Comparison of ENCODE assay signal across 9 mouse cellular contexts in the genomic region with DNA sequence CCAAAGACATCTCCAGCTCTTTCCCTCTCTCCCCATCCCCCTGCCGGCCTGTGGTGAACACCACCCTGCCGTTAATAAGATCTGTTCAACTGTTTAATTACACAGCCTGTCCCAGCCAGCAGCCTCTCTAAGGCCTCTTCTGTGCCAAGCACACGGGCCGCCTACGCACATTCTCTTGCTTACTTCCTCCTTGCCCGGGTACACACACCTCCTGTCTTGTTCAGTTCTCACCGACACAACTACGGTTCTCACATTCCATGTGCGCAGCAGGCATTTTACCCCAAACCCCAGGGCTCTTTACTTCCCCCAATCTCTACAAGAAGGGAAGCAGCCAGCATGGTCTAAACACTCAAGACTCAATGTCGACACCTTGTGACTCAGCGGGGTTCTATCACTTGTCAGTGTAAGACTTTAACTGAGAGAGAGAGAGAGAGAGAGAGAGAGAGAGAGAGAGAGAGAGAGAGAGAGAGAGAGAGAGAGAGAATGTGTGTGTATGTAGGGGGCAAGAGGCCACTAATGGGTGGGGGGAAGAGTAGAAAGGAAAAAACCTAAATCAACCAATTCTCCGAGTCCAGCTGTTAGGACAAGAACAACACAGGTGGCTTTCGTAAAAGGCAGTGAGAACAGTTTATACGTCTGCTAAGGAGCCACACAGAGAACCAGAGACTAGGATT.
DNase-seq lines count a peak whose midpoint lies in the region; ATAC-seq and TF ChIP-seq lines count a peak whose summit lies in the region.
"Had no signal": no experiment of that assay in that cellular context is flagged by ENCODE, and none has a peak within 500 bp of the region (broad histone marks: within the 10 kb centered on the region; RNA-seq: fewer than 3 reads in every experiment).

No protein-coding gene starts in this region.

- WGBS in liver, postnatal 0 days (ENCODE audit: insufficient replicate concordance) = 58% methylated on average over 14 of the region's 14 CpGs
- WGBS in liver, embryonic 11.5 days = 62% methylated on average over 14 of the region's 14 CpGs

- H3K4me2 ChIP-seq in liver, postnatal 0 days (ENCODE audit: low read depth, low read length) = no peak overlapping the region
- H3K4me2 ChIP-seq in liver, embryonic 11.5 days = no peak overlapping the region
- H3K4me2 ChIP-seq: neural tube, embryonic 12.5 days had no signal

- H3K36me3 ChIP-seq in liver, postnatal 0 days (replicated peaks; ENCODE audit: insufficient read depth, low read length) = peaks cover 5% of the 10 kb centered on the region; the same call in 1 of the 2 replicates
- no peaks in the 10 kb centered on the region for H3K36me3 ChIP-seq in liver, embryonic 11.5 days (ENCODE audit: control insufficient read depth, insufficient read depth, low read length)
- H3K36me3 ChIP-seq: neural tube, embryonic 12.5 days had no signal

- TF ChIP-seq CTCF in liver, postnatal 0 days (IDR thresholded peaks at IDR 0.05; ENCODE audit: low read depth) = no peak

- peak overlapping the region; percentile 30; the same call in 1 of the 2 replicates for H3K27ac ChIP-seq in liver, postnatal 0 days (ENCODE audit: low read depth)
- no peak overlapping the region for H3K27ac ChIP-seq in liver, embryonic 11.5 days (ENCODE audit: low read depth, low read length)
- H3K27ac ChIP-seq: neural tube, embryonic 12.5 days had no signal

- TF ChIP-seq EP300 in liver, postnatal 0 days (IDR thresholded peaks at IDR 0.05; ENCODE audit: low read depth) = no peak

- peak; percentile 34 for DNase-seq in liver, postnatal 0 days
- no peak for DNase-seq in liver, embryonic 11.5 days (ENCODE audit: low spot score)
- peak; percentile 44 for DNase-seq in adipocyte (ENCODE audit: low spot score)
- peak; percentile 41 to 55 for DNase-seq in natural killer cell, adult 2 months (ENCODE audit: low spot score in 2 of 2)
- no peak for DNase-seq in urinary bladder, postnatal 14 days (ENCODE audit: low spot score)
- no peak for DNase-seq in embryo, embryonic 10 days (ENCODE audit: low spot score)
- no peak for DNase-seq in heart, postnatal 25 days (ENCODE audit: low spot score)

- H3K4me3 ChIP-seq in liver, postnatal 0 days (ENCODE audit: low read depth, low read length) = no peak overlapping the region
- no peak overlapping the region for H3K4me3 ChIP-seq in liver, embryonic 11.5 days (ENCODE audit: low read depth, low read length)
- H3K4me3 ChIP-seq: neural tube, embryonic 12.5 days had no signal

- peak; percentile 35 for ATAC-seq in liver, postnatal 0 days
- ATAC-seq in liver, embryonic 11.5 days (replicated peaks; ENCODE audit: low FRiP score) = no peak
- peak; percentile 65 for ATAC-seq in granulocyte monocyte progenitor cell, adult 5-6 weeks (replicated peaks; ENCODE audit: poor library complexity, severe bottlenecking)

- H3K9ac ChIP-seq in liver, postnatal 0 days (replicated peaks) = no peak overlapping the region
- no peak overlapping the region for H3K9ac ChIP-seq in liver, embryonic 11.5 days (ENCODE audit: low read depth, low read length)
- H3K9ac ChIP-seq: neural tube, embryonic 12.5 days had no signal

- intact Hi-C loops in heart, postnatal 25 days (cut with DNase I) = loop anchor here (5.0 kb wide), 3 partner anchors 48 to 373 kb away; no protein-coding TSS in a partner anchor

- no peaks in the 10 kb centered on the region for H3K9me3 ChIP-seq in liver, postnatal 0 days (ENCODE audit: low read length)
- H3K9me3 ChIP-seq in liver, embryonic 11.5 days (ENCODE audit: control insufficient read depth, low read length) = no peaks in the 10 kb centered on the region
- H3K9me3 ChIP-seq: neural tube, embryonic 12.5 days had no signal

- no peaks in the 10 kb centered on the region for H3K27me3 ChIP-seq in liver, postnatal 0 days (ENCODE audit: insufficient read depth, low read length)
- no peaks in the 10 kb centered on the region for H3K27me3 ChIP-seq in liver, embryonic 11.5 days (replicated peaks; ENCODE audit: control insufficient read depth, insufficient read depth, low read length)
- H3K27me3 ChIP-seq: neural tube, embryonic 12.5 days had no signal

- peaks cover 6% of the 10 kb centered on the region for H3K4me1 ChIP-seq in liver, postnatal 0 days (ENCODE audit: insufficient read depth)
- peaks cover 16% of the 10 kb centered on the region for H3K4me1 ChIP-seq in liver, embryonic 11.5 days (replicated peaks; ENCODE audit: control insufficient read depth, insufficient read depth, low read length)
- H3K4me1 ChIP-seq: neural tube, embryonic 12.5 days had no signal

Comparison
In these comparisons a context has a peak if more than half of its experiments do, and no peak if none do; other contexts are left out.
1. DNase-seq: peak in liver, postnatal 0 days (single experiment), adipocyte (single experiment) and natural killer cell, adult 2 months (2 of 2); none in liver, embryonic 11.5 days (single experiment), urinary bladder, postnatal 14 days (single experiment), embryo, embryonic 10 days (single experiment) and heart, postnatal 25 days (single experiment).